Mouse (Mus musculus): ENCODE results near the gene Epha6.

DNA sequence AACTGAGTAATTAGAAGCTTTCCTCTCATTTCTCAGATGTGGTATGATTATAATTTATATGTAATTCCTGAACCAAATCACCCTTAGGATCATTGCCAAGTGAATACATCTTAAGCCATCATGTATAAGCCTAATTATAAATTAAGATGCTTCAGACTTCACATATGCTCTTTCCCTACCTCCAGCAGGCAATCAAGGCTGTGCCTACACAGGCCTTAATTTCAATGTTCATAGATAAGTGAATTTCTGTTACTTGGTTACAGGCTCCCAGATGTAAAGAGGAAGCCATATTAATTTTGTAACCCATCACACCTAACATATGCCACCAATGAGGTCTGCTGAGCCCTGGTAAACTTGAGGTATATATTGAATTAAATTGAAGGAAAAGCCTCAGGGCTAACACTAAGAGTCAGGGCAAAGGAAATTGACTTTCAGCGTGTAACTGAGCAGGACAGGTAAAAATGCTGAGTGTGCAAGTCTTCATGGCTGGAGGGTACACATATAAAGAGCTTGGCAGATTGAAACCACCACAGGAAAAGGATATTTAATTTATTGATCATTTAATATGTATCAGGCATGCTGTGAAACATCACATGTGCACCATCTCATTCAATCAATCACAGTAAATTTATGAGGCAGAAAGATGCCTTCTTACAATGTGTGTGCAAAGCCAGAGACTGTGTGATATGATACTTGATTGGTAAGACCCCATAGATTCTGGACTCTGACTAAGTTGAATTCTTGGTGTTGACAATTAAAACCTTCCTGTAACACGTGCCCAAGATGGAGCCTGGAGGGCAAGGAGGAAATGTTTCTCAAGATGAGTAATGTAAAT is 365.8 kb downstream of the Epha6 start:
- TF ChIP-seq CTCF (IDR thresholded peaks at IDR 0.05; ENCODE audit: low read depth) (no peak), EP300 (IDR thresholded peaks at IDR 0.05; ENCODE audit: low read depth) (no peak)

Data from liver, embryonic 14.5 days (tissue).